Mouse (Mus musculus): ENCODE results near the gene Rtl5. TPM values are rescaled to one million over a fixed set of nuclear protein-coding genes. Genes with fewer than 3 reads are reported as not detected.

The Rtl5 gene
- polyA plus RNA-seq, 1 experiment from 2014 or later = 0.18 TPM

DNA sequence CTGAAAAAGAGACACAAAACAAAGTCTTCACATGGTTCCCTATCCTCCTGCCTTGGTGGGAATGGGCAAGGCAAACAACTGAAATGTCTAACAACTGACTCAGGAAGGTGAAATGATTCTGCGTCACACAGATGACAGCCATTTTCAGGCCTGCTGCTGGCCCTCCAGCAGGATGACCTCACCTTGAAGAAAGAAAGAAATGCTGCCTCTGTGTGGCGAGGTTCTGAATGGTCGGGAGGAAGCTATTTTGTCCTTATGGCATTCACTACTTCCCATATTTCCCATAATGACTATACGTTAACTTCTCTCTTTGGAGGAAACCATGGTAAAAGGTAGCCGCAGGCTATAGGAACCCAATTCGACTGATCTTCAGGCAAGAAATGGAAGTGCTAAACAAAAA, 4.0 kb downstream of the Rtl5 start:
- DNase-seq (ENCODE audit: low spot score) = no peak

- DNase-seq (ENCODE audit: low spot score) = peak; percentile 23
Observed at GRCm38 (mm10) chrX:102066134-102066533, 5.0 kb downstream of the Rtl5 start.

GRCm38 (mm10) chrX:102065213-102065775, 5.8 kb downstream of the Rtl5 start:
- no peak for DNase-seq (ENCODE audit: low spot score)

DNA sequence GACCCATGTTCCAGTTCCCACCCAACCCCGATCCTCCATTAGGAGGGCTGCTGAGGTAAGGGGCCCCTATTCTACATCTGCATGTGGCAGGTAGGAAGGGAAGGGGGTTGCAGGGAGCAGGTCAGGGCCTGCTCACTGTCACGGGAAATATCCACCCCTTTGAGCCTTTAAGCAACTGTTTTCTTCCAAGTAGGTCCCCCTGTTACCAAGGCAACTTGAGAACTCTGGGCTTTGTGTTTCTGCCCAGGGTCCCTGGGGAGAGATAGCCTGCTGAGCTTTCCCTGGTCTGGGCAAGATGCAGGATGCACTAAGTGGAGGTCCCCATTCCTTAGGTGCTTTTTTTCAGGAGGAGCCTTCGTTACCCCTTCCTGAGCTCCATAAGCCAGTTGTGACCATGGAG, 7.0 kb downstream of the Rtl5 start:
- no peak for DNase-seq (ENCODE audit: low spot score)

GRCm38 (mm10) chrX:102060891-102061290, 10.2 kb downstream of the Rtl5 start:
- DNase-seq (ENCODE audit: low spot score) = no peak

DNA sequence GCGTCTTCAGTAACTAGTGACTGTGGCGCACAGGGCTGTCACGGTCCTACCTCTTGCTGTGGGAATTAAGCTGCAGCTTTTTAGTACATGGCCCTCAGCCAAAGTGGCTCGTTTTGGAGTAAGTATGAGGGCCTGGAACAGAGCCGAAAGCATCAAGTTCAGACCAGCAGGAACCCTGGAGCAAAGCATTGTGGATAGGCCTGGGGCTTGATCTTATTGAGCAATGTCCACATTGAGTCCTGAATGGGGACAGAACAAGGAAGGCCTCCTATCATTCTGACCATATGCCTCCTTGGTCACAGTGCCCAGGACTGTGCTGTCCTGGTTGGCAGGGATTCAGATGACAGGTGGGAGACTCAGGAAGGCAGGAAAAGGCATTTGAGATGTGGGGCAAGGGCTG, 10.9 kb downstream of the Rtl5 start:
- DNase-seq (ENCODE audit: low spot score) = no peak

GRCm38 (mm10) chrX:102059437-102059836, 11.7 kb downstream of the Rtl5 start:
- peak; percentile 40 for DNase-seq (ENCODE audit: low spot score)

DNA sequence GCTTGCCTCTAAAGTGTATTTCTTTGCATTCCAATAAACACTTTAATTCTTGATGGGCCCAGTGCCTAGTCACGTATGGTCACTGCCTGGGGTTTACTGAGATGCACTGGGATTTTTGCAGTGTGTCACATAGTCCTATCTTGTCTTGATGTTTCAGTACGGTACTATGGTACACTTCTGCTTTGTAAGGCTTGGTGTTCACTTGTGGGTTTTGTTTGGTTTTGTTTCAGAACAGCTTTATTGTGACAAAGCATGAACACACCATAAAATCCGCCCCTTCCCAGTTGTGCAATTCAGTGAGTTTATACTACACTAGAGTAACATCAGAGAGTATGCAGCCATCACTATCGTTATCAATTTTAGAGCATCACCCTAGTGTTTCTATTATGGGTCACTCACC, 17.1 kb downstream of the Rtl5 start:
- DNase-seq (ENCODE audit: low spot score) = no peak

DNA sequence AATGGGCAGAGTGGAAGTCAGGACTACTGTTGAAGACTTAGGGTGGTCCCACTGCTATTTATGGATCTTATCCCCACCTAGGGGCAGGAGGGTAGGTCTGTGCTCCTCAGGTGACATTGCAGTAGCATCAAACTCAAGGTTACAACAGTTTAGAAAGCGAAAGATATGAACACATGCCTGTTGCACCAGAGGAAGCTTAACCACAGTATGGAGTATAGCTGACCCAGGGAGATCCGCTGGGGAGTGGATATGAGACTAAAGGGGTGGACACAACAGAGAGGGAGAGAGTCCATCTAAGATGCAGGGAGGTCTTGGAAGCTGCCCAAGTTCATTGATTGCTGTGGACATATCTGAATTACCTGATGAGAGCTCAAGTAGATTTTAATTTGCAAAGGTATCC, 17.7 kb downstream of the Rtl5 start:
- DNase-seq (ENCODE audit: low spot score) = no peak

- no peak for DNase-seq (ENCODE audit: low spot score)
Observed at GRCm38 (mm10) chrX:102051225-102051624, 19.9 kb downstream of the Rtl5 start.

DNA sequence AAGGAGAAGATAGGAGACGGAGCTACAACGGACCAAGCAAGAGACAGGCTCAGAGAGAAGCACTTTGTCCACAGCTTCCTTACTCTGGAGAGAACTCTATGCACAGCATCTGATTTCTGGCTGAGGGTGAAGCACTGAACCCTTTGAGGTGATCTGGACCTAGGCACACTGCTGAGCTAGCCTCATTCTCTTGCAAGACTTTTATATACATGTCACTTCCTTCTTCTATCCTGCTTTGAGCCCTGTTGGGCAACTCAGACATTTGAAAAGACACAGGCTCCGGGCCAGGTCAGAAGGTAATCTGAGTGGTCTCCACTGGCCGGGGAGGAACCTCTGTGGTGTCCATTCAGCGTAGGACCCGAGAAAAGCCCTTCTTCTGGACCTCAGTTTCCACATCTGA, 20.6 kb downstream of the Rtl5 start:
- no peak for DNase-seq (ENCODE audit: low spot score)

- no peak for DNase-seq (ENCODE audit: low spot score)
Observed at GRCm38 (mm10) chrX:102042386-102042785, 28.7 kb downstream of the Rtl5 start.

GRCm38 (mm10) chrX:102041562-102041961, 29.5 kb downstream of the Rtl5 start:
- no peak for DNase-seq (ENCODE audit: low spot score)

GRCm38 (mm10) chrX:102037506-102037905, 33.6 kb downstream of the Rtl5 start:
- no peak for DNase-seq (ENCODE audit: low spot score)

DNA sequence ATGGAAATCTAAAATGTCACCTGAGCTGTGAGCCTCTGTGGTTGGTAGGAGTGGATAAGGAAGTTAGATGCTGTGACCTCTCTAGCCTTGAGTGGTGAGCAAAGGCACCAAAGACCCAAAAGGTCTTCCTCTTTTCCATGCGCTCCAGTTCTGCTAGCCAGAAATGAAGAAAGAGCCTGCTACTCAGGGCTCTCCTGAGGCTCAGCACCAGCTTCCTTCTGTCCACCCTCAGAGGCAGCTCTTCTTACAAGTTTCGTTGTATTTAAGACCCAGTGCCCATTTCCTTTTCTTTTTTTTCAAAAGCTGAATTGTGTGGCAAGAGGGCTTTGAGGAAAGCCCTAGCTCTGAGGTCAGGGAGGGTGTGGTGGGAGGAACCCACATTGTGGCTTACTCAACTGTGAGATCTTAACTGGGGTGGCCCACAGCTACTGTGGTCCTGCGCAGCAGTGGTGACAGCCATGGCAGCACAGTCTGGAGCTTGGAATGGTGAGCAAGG, 34.2 kb downstream of the Rtl5 start:
- DNase-seq (ENCODE audit: low spot score) = no peak

- no peak for DNase-seq (ENCODE audit: low spot score)
Observed at GRCm38 (mm10) chrX:102035671-102036070, 35.4 kb downstream of the Rtl5 start.

DNA sequence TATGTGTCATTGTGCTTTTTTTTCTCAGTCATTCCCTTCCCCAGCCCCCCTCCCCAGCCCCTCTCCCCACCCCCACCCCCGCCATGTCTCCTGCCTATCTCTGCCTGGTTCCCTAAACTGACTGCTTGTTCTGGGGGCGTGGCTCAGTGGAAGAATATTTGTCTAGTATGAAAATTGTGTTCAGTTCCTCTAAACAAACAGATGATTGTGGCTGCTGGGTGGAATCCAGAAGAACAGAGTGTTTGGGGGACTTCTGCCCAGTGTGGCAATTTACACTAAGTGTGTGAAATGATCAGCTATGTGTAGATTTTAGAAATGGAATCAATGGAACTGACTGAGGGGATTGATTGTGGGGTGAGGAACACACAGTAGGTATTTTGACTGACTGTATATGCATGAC, 37.5 kb downstream of the Rtl5 start:
- DNase-seq (ENCODE audit: low spot score) = no peak

DNA sequence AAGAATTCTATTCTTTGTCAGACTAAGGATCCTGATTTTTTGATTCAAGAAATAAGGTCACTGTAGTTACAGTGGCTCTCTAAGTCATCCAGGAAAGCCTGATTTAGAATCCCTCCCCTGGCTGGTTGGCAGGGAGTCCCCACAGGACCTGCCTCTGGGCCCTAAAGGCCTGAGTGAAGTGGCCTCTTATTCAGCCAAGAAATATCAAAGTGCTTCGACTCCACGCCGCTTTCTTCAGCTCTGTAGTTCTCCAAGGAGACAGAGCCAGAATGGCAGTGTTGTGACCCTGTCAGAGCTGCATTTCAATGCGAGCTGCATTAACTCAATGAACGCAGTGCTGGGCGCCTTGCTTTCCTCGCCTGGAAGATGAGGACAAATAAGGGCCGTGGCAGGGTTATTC, 38.7 kb downstream of the Rtl5 start:
- DNase-seq (ENCODE audit: low spot score) = no peak

- DNase-seq (ENCODE audit: low spot score) = peak; percentile 53
Observed at GRCm38 (mm10) chrX:102031851-102032250, 39.3 kb downstream of the Rtl5 start.

GRCm38 (mm10) chrX:102024976-102025375, 46.1 kb downstream of the Rtl5 start:
- no peak for DNase-seq (ENCODE audit: low spot score)

DNA sequence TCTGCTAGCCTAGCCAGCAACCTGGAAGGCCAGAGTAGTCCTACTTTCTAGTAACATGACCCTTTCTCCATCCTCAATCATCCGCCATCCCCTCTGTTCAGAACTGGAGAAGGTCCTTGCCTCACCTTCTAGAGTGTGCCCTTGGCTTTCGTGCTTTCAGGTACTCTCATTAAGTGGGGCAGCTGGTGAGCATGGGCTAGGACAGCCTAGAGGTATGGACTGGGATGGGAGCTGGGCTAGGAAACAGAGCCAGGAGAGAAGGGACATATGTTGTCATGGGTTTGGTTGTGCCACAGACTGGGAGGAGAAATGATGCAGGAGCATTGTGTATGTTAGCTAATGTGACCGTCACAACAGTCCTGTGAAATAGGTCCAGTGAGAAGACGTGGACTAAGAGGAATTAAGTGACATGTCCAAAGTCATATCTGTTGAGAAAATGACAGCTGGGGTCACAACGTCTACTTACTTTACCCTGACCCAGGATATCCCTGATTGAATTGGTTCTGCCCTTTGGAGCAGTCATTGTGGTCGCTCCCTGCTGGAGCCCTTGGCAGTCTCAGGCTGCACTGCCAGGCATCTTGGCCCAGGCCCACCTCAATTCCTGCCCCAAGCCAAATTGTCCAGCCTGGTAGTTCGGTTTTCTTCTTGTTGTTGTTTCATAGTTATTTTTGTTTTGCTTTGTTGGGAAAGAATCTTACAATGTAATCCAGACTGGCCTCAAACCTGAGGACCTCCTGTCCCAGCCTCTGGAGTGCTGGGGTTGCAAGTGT, 51.4 kb downstream of the Rtl5 start:
- no peak for DNase-seq (ENCODE audit: low spot score)

- DNase-seq (ENCODE audit: low spot score) = no peak
Observed at GRCm38 (mm10) chrX:102018890-102019289, 52.2 kb downstream of the Rtl5 start.
